In genomic region chr2:169778740-169779345, GRCm38 (mm10) we compare ENCODE assay signal across 12 mouse cellular contexts.
"Had no signal": no experiment of that assay in that cellular context is flagged by ENCODE, and none has a peak within 500 bp of the region (broad histone marks: within the 10 kb centered on the region; RNA-seq: fewer than 3 reads in every experiment).

No protein-coding gene starts in this region.

- H3K4me2 ChIP-seq: limb, embryonic 12.5 days; liver, embryonic 13.5 days; lung, embryonic 15.5 days; midbrain, embryonic 13.5 days; neural tube, embryonic 15.5 days; stomach, embryonic 15.5 days had no signal

- ATAC-seq: liver, postnatal 0 days; midbrain, embryonic 13.5 days had no signal

- H3K36me3 ChIP-seq: limb, embryonic 12.5 days; liver, embryonic 13.5 days; lung, embryonic 15.5 days; midbrain, embryonic 13.5 days; neural tube, embryonic 15.5 days; stomach, embryonic 15.5 days had no signal

- H3K9me3 ChIP-seq: limb, embryonic 12.5 days; liver, embryonic 13.5 days; lung, embryonic 15.5 days; midbrain, embryonic 13.5 days; neural tube, embryonic 15.5 days; stomach, embryonic 15.5 days had no signal

- H3K9ac ChIP-seq: limb, embryonic 12.5 days; liver, embryonic 13.5 days; liver, postnatal 0 days; lung, embryonic 15.5 days; midbrain, embryonic 13.5 days; neural tube, embryonic 15.5 days; stomach, embryonic 15.5 days had no signal

- DNase-seq: kidney, adult 8-10 months; kidney, postnatal 25 days; liver; liver, embryonic 13.5 days; liver, postnatal 0 days; lung, postnatal 14 days had no signal

- H3K27ac ChIP-seq: limb, embryonic 12.5 days; liver, embryonic 13.5 days; lung, embryonic 15.5 days; macrophage; midbrain, embryonic 13.5 days; neural tube, embryonic 15.5 days; stomach, embryonic 15.5 days had no signal

- H3K4me3 ChIP-seq: limb, embryonic 12.5 days; liver, embryonic 13.5 days; lung, embryonic 15.5 days; midbrain, embryonic 13.5 days; neural tube, embryonic 15.5 days; stomach, embryonic 15.5 days had no signal

- H3K27me3 ChIP-seq: limb, embryonic 12.5 days; liver, embryonic 13.5 days; lung, embryonic 15.5 days; midbrain, embryonic 13.5 days; neural tube, embryonic 15.5 days; stomach, embryonic 15.5 days had no signal

- H3K4me1 ChIP-seq: midbrain, embryonic 13.5 days had no signal
